Mouse (Mus musculus) ovary, postnatal 14 days (tissue): ENCODE measurements around the gene Ino80d.

Experiments used
- DNase-seq: peaks from one replicate; pipeline ENCODE4 v3.0.0; 2022; ENCODE audit warnings: low spot score

Gene Ino80d

DNA sequence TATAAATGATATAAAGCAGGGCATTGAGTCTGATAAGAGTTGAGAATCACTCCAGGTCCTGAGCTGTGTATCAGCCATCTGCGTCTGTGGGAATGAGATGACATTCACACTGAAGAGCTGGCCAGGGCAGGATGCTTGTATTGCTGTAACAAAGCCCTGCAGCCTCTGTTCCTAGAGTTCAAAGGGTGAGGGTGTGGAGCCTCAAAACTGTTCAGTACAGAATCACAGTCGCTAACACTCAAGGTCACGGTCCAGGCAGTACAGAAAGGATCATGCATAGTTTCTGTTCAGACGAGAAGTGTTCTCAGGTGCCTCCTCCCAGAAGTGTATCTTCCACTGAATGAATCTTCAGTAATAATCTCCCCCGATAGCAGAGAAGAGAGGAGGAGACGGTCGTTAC lies 203.0 kb downstream of the Ino80d start:
- no peak for DNase-seq

GRCm38 (mm10) chr1:62909126-62909525 lies 205.3 kb downstream of the Ino80d start:
- DNase-seq = no peak

GRCm38 (mm10) chr1:62908508-62908907 lies 206.0 kb downstream of the Ino80d start:
- DNase-seq = no peak
